Mouse (Mus musculus) mouse trophoblast stem cell (cell line): ENCODE results near the gene Ppp1r9b.

ENCODE experiments used
- in situ Hi-C, 2 experiments: fragments of 300-500 bp; cut with MseI, MboI; formaldehyde crosslinking; loops; 2 replicates in 1 of 2; 3 replicates in 1 of 2; pipeline ENCODE4 v1.15.1; 2025

Gene Ppp1r9b

GRCm38 (mm10) chr11:94976199-94976598 is 14.6 kb upstream of the Ppp1r9b start, which contains the start of gene Sgca:
TSS of gene Sgca (minus strand) at chr11:94976327.
- in situ Hi-C loops, result no loop called here

- in situ Hi-C loops, result no loop called here
These were observed 12.5 kb upstream of the Ppp1r9b start for GRCm38 (mm10) chr11:94978178-94978915.

GRCm38 (mm10) chr11:94978947-94979346 is 11.9 kb upstream of the Ppp1r9b start:
- in situ Hi-C loops, result no loop called here

GRCm38 (mm10) chr11:94979462-94980179 is 11.2 kb upstream of the Ppp1r9b start:
- in situ Hi-C loops, result no loop called here

DNA sequence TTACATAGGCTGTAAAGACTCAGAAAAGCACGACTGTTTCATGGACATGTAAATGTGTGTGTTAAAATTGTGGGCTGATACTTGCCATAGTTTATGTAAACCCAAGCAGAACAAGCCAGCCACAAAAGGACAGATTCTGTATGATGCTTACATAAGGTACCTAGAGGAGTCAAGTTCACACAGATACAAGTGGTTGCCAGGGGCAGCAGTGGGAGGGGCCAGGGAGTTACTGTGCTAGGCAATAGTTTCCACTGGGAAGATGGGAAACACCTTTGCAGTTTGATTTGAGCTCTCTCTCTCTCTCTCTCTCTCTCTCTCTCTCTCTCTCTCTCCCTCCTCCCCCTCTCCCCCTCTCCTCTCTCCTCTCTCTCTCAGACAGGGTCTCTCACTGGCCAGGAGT is 5.7 kb upstream of the Ppp1r9b start:
- in situ Hi-C loops, result no loop called here

DNA sequence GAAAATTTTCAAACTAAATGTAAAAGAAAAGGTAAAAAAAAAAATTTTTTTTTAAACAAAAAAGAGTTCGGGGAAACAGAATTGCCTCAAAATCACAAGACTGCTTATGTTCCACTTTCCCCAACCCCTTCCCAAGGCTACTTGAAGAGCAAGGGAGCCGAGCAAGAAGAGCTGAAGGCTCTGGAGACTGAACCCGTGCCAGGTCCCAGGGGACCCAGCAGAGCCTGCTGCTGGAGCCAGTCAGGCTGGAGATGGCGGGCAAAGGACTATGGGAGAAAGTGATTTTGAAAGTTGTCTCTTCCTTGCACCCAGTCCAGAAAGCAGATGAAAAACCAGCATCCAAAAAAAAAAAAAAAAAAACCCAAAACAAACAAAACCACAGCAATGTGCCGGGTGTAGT is 5.0 kb upstream of the Ppp1r9b start:
- in situ Hi-C loops, result no loop called here

DNA sequence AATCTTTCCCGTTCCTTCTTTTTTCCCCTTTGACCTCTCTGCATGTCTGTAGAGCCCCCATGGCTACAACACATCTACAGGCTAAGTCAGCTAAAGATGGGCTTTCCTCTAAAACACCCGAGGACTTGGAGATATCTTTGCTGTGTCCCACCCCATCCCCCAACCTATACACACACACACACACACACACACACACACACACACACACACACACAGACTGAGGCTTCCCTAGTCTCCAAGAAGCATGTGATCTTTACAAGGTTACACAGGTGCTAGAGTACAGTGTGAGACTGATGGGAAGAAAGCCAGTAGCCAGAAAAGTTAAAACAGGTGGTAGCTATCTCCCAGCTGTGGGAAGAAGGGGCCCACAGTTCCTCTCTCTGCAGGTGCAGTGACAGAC is 4.4 kb upstream of the Ppp1r9b start:
- in situ Hi-C loops, result no loop called here

DNA sequence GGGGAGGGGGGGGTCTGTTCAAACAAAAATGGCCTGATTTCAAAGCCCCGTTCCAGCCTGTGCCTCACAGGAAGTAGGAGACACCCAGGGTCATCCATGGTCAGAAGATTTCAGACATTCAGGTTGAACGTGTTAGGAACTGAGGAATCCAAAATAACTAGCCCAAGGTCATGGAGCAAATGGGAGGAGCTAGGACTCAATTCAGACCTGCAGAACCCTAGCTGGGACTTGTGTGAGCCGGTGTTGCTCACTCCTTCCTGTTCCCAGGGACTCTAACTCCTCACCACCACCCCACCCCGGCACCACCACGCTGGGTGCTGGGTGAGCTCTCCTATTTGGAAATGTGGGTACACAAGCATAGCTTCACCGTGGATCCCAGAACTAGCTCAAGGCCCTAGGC is 3.5 kb upstream of the Ppp1r9b start:
- in situ Hi-C loops, result no loop called here

DNA sequence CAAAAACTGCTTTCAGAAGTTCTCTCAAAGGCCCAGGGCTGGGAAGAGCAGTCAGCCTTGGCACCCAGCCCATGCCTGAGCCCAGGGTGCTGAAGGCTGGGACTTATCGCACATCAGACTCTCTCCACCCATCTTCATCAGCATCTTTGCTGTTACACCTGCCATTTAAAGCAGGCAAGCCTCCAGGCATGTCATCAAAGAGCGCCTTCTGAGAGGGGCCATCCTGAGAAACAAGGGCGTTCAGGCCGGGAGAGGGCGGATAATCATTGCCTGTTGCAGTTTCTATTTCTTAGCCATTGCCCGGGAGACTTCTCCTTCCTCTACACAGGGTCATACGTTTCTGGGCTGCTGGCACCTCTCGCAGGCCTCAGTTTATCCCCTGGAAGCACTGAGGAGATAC is 3.0 kb upstream of the Ppp1r9b start:
- in situ Hi-C loops, result no loop called here

DNA sequence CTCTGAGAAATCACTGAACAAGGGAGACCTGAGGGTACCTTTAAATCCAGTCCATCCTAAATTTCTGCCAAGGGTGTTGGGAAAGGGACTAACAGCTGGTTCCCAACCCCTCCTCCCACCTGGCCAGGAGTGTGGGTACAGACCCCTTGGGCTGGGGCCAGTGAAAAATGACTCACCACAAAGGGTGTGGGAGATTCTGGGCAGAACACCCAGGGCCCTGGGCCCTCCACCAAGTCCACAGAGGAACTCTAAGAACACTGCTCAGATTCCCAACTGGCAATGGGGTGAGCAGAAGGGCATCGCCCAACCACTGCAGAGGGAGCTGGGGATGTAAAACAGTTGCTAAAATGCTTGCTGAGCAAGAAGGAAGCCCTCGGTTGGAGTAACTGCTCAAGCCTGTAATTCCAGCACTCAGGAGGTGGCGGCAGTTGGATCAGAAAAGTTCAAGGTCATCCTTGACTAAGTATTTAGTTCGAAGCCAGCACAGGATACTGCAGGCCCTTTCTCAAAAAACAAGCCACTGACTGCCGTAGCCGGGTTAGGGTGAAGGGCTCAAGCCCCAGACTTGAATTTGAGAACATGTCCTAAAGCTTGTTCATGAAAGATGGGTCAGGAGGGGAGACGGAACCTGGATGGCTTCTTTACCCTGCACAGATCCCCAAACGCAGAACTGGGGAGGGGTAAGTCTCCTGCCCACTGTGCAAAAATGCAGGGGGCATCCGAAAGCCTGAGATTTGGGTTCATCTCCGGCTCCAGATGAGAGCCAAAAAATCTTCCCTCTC is 1.9 kb upstream of the Ppp1r9b start:
- in situ Hi-C loops, result no loop called here

- in situ Hi-C loops, result no loop called here
These were observed 1.2 kb upstream of the Ppp1r9b start for GRCm38 (mm10) chr11:94989562-94990017.

DNA sequence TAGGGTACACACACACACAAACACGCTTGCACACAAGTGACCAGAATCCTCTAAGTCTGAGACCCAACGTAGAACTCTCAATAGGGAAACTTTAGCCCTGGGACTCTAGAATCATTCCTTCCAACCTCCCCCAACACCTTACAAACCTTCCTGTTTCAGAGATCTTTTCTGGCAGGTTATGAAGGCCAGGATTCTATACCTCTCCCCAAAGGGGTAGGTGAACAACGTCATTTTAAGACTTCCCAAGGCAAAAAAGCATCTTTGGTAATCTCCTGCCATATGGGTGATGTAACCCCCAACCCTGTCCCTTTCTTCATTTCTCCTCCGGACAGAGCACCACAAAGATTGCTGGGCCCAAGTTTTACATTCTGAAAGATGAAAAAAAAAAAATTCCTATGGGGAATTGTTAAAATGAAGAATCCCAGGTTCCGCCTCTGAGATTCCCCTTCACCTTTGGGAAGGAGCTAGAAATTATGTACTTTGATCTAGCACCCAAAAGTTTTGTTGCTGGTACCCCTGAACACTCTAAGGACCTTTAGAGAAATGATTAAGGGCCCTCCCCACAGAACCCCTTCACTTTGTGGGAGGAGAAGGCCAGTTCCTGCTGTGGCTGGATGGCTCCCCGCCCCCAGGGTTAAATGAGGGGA is 610 bp upstream of the Ppp1r9b start:
- in situ Hi-C loops, result no loop called here

DNA sequence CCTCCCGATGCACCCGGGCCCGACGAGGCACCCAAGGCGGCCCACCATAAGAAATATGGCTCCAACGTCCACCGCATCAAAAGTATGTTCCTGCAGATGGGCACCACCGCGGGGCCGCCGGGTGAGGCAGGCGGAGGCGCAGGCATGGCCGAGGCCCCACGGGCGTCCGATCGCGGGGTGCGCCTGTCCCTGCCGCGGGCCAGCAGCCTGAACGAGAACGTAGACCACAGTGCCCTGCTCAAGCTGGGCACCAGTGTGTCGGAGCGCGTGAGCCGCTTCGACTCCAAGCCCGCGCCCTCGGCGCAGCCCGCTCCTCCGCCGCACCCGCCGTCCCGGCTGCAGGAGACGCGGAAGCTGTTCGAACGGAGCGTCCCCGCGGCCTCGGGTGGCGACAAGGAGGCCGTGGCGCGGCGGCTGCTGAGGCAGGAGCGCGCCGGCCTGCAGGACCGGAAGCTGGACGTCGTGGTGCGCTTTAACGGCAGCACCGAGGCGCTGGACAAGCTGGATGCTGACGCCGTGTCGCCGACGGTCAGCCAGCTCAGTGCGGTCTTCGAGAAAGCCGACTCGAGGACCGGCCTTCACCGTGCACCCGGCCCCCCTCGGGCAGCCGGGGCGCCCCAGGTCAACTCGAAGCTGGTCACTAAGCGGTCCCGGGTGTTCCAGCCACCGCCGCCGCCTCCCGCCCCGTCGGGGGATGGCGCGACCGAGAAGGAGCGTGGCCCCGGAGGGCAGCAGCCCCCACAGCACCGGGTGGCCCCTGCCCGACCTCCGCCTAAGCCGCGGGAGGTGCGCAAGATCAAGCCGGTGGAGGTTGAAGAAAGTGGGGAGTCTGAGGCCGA is 1.0 kb downstream of the Ppp1r9b start:
- in situ Hi-C loops, result no loop called here

- in situ Hi-C loops, result no loop called here
These were observed 1.6 kb downstream of the Ppp1r9b start for GRCm38 (mm10) chr11:94992480-94992753.

GRCm38 (mm10) chr11:94992754-94993606 is 2.1 kb downstream of the Ppp1r9b start:
- in situ Hi-C loops, result no loop called here

GRCm38 (mm10) chr11:94994208-94994814 is 3.5 kb downstream of the Ppp1r9b start:
- in situ Hi-C loops, result no loop called here

- in situ Hi-C loops, result no loop called here
These were observed 4.3 kb downstream of the Ppp1r9b start for GRCm38 (mm10) chr11:94994947-94995772.

- in situ Hi-C loops, result no loop called here
These were observed 5.3 kb downstream of the Ppp1r9b start for GRCm38 (mm10) chr11:94996101-94996500.

- in situ Hi-C loops, result no loop called here
These were observed 6.1 kb downstream of the Ppp1r9b start for GRCm38 (mm10) chr11:94996984-94997383.
